Mouse (Mus musculus): ENCODE measurements around the gene Fbxo24. TPM values are rescaled to one million over a fixed set of nuclear protein-coding genes. Genes with fewer than 3 reads are reported as not detected.

The Fbxo24 gene
- polyA plus RNA-seq, 1 experiment from 2014 or later, result 0.12 TPM

GRCm38 (mm10) chr5:137641054-137641453 is 12.3 kb upstream of the Fbxo24 start, which contains the start of gene Sap25:
TSS of gene Sap25 (plus strand) at chr5:137641334.
- Histone ChIP-seq H3K9me3 (no peaks in the 10 kb centered on the region), H3K9ac (no peak within 1 kb of the TSS), H3K36me3 (peaks cover 70% of the 10 kb centered on the region), H3K4me2 (no peak within 1 kb of the TSS), H3K27me3 (replicated peaks) (peaks cover 38% of the 10 kb centered on the region), H3K4me3 (no peak within 1 kb of the TSS), H3K27ac (replicated peaks) (no peak within 1 kb of the TSS), H3K4me1 (peaks cover 18% of the 10 kb centered on the region)
- WGBS, result 80% methylated on average over 19 of the region's 19 CpGs
- no peak for ATAC-seq (ENCODE audit: extremely low read depth, insufficient number of reproducible peaks, low FRiP score, low TSS enrichment)

GRCm38 (mm10) chr5:137639472-137639871 is 10.7 kb upstream of the Fbxo24 start:
- H3K27me3 ChIP-seq (replicated peaks), result peaks cover 23% of the 10 kb centered on the region
- H3K4me1 ChIP-seq, result peaks cover 6% of the 10 kb centered on the region
- H3K9ac ChIP-seq, result no peak overlapping the region
- H3K27ac ChIP-seq (replicated peaks), result no peak overlapping the region
- no peak overlapping the region for H3K4me3 ChIP-seq
- H3K36me3 ChIP-seq, result peaks cover 86% of the 10 kb centered on the region
- no peak for ATAC-seq (ENCODE audit: extremely low read depth, insufficient number of reproducible peaks, low FRiP score, low TSS enrichment)
- 63% methylated on average over 7 of the region's 7 CpGs for WGBS
- H3K9me3 ChIP-seq, result no peaks in the 10 kb centered on the region
- H3K4me2 ChIP-seq, result no peak overlapping the region

- H3K4me1 ChIP-seq, result peaks cover 32% of the 10 kb centered on the region
- no peak for ATAC-seq (ENCODE audit: extremely low read depth, insufficient number of reproducible peaks, low FRiP score, low TSS enrichment)
- peaks cover 65% of the 10 kb centered on the region for H3K36me3 ChIP-seq
- H3K27ac ChIP-seq (replicated peaks), result no peak overlapping the region
- H3K4me2 ChIP-seq, result no peak overlapping the region
- no peaks in the 10 kb centered on the region for H3K27me3 ChIP-seq (replicated peaks)
- H3K9me3 ChIP-seq, result no peaks in the 10 kb centered on the region
- 65% methylated on average over 12 of the region's 12 CpGs for WGBS
- no peak overlapping the region for H3K4me3 ChIP-seq
- H3K9ac ChIP-seq, result 0 out of 2 replicates have a peak overlapping the region, but pooled peaks have one; percentile 24
These were observed 4.7 kb upstream of the Fbxo24 start for GRCm38 (mm10) chr5:137633397-137634084.

GRCm38 (mm10) chr5:137631591-137631990 is 2.8 kb upstream of the Fbxo24 start:
- H3K9me3 ChIP-seq, result no peaks in the 10 kb centered on the region
- H3K27me3 ChIP-seq (replicated peaks), result no peaks in the 10 kb centered on the region
- peaks cover 41% of the 10 kb centered on the region for H3K4me1 ChIP-seq
- H3K4me2 ChIP-seq, result peak overlapping the region; percentile 96
- peak overlapping the region; percentile 96; the same call in 1 of the 2 replicates for H3K4me3 ChIP-seq
- WGBS, result 43% methylated on average over 4 of the region's 4 CpGs
- no peak for ATAC-seq (ENCODE audit: extremely low read depth, insufficient number of reproducible peaks, low FRiP score, low TSS enrichment)
- peak overlapping the region; percentile 94; the same call in 1 of the 2 replicates for H3K27ac ChIP-seq (replicated peaks)
- peaks cover 45% of the 10 kb centered on the region for H3K36me3 ChIP-seq
- peak overlapping the region; percentile 94 for H3K9ac ChIP-seq

- WGBS, result 53% methylated on average over 9 of the region's 9 CpGs
- ATAC-seq (ENCODE audit: extremely low read depth, insufficient number of reproducible peaks, low FRiP score, low TSS enrichment), result no peak
These were observed 2.4 kb upstream of the Fbxo24 start for GRCm38 (mm10) chr5:137631171-137631570.

GRCm38 (mm10) chr5:137630602-137631001 is 1.8 kb upstream of the Fbxo24 start:
- Histone ChIP-seq H3K9me3 (no peaks in the 10 kb centered on the region), H3K4me1 (peaks cover 41% of the 10 kb centered on the region), H3K27me3 (replicated peaks) (no peaks in the 10 kb centered on the region), H3K4me3 (peak overlapping the region; percentile 96), H3K4me2 (peak overlapping the region; percentile 96), H3K27ac (replicated peaks) (peak overlapping the region; percentile 94), H3K36me3 (peaks cover 35% of the 10 kb centered on the region), H3K9ac (peak overlapping the region; percentile 94)
- WGBS, result 35% methylated on average over 3 of the region's 3 CpGs
- no peak for ATAC-seq (ENCODE audit: extremely low read depth, insufficient number of reproducible peaks, low FRiP score, low TSS enrichment)

More at GRCm38 (mm10) chr5:137631171-137631570, 2.4 kb upstream of the Fbxo24 start:
- H3K4me2 ChIP-seq, result peak overlapping the region; percentile 96
- peak overlapping the region; percentile 96 for H3K4me3 ChIP-seq
- peaks cover 41% of the 10 kb centered on the region for H3K4me1 ChIP-seq
- peak overlapping the region; percentile 94 for H3K27ac ChIP-seq (replicated peaks)
- no peaks in the 10 kb centered on the region for H3K9me3 ChIP-seq
- H3K27me3 ChIP-seq (replicated peaks), result no peaks in the 10 kb centered on the region
- H3K36me3 ChIP-seq, result peaks cover 41% of the 10 kb centered on the region
- peak overlapping the region; percentile 94 for H3K9ac ChIP-seq

GRCm38 (mm10) chr5:137629906-137630545 is 1.2 kb upstream of the Fbxo24 start:
- Histone ChIP-seq H3K27ac (replicated peaks) (peak overlapping the region; percentile 94), H3K9me3 (no peaks in the 10 kb centered on the region), H3K36me3 (peaks cover 30% of the 10 kb centered on the region), H3K4me1 (peaks cover 41% of the 10 kb centered on the region), H3K4me2 (peak overlapping the region; percentile 96), H3K4me3 (peak overlapping the region; percentile 96), H3K9ac (peak overlapping the region; percentile 94), H3K27me3 (replicated peaks) (no peaks in the 10 kb centered on the region)
- no peak for ATAC-seq (ENCODE audit: extremely low read depth, insufficient number of reproducible peaks, low FRiP score, low TSS enrichment)
- 20% methylated on average over 6 of the region's 6 CpGs for WGBS

- Histone ChIP-seq H3K9ac (peak overlapping the region; percentile 94), H3K27me3 (replicated peaks) (no peaks in the 10 kb centered on the region), H3K4me3 (peak overlapping the region; percentile 96), H3K36me3 (peaks cover 22% of the 10 kb centered on the region), H3K9me3 (no peaks in the 10 kb centered on the region), H3K4me1 (peaks cover 41% of the 10 kb centered on the region), H3K4me2 (peak overlapping the region; percentile 96), H3K27ac (replicated peaks) (peak overlapping the region; percentile 94)
- WGBS, result under 1% methylated on average over 23 of the region's 23 CpGs
- peak; percentile 38 for ATAC-seq (ENCODE audit: extremely low read depth, insufficient number of reproducible peaks, low FRiP score, low TSS enrichment)
These were observed 512 bp upstream of the Fbxo24 start for GRCm38 (mm10) chr5:137629306-137629721.

- WGBS, result 2% methylated on average over 9 of the region's 9 CpGs
- Histone ChIP-seq H3K27me3 (replicated peaks) (no peaks in the 10 kb centered on the region), H3K4me3 (peak overlapping the region; percentile 96), H3K9me3 (no peaks in the 10 kb centered on the region), H3K27ac (replicated peaks) (peak overlapping the region; percentile 89), H3K4me1 (peaks cover 41% of the 10 kb centered on the region), H3K4me2 (peak overlapping the region; percentile 75), H3K9ac (peak overlapping the region; percentile 83), H3K36me3 (peaks cover 9% of the 10 kb centered on the region)
- no peak for ATAC-seq (ENCODE audit: extremely low read depth, insufficient number of reproducible peaks, low FRiP score, low TSS enrichment)
These were observed 811 bp downstream of the Fbxo24 start for GRCm38 (mm10) chr5:137627991-137628390.

- 71% methylated on average over 11 of the region's 11 CpGs for WGBS
- Histone ChIP-seq H3K36me3 (no peaks in the 10 kb centered on the region), H3K9me3 (no peaks in the 10 kb centered on the region), H3K9ac (no peak overlapping the region), H3K4me2 (no peak overlapping the region), H3K27me3 (replicated peaks) (peaks cover 4% of the 10 kb centered on the region; the same call in 1 of the 2 replicates), H3K27ac (replicated peaks) (no peak overlapping the region), H3K4me1 (peaks cover 9% of the 10 kb centered on the region), H3K4me3 (no peak overlapping the region)
- ATAC-seq (ENCODE audit: extremely low read depth, insufficient number of reproducible peaks, low FRiP score, low TSS enrichment), result no peak
These were observed 4.8 kb downstream of the Fbxo24 start for GRCm38 (mm10) chr5:137623937-137624530.

GRCm38 (mm10) chr5:137615347-137615746 is 13.5 kb downstream of the Fbxo24 start:
- Histone ChIP-seq H3K27ac (replicated peaks) (no peak overlapping the region), H3K27me3 (replicated peaks) (peaks cover 15% of the 10 kb centered on the region; the same call in 1 of the 2 replicates), H3K36me3 (no peaks in the 10 kb centered on the region), H3K4me2 (no peak overlapping the region), H3K4me3 (no peak overlapping the region), H3K9ac (no peak overlapping the region), H3K9me3 (no peaks in the 10 kb centered on the region), H3K4me1 (peaks cover 36% of the 10 kb centered on the region)
- 85% methylated on average over 7 of the region's 7 CpGs for WGBS
- no peak for ATAC-seq (ENCODE audit: extremely low read depth, insufficient number of reproducible peaks, low FRiP score, low TSS enrichment)

Data from heart, embryonic 13.5 days (tissue).